Mouse (Mus musculus) testis, adult 2 months (tissue): ENCODE measurements around the gene Plxna4.

Experiments used
- CTCF ChIP-seq: fragments of 200-500 bp; IDR thresholded peaks from 2 replicates; pipeline ENCODE4 v1.5.1; 2012; ENCODE audit warnings: low read depth, mild to moderate bottlenecking, inconsistent platforms, low read length, moderate library complexity; ENCODE audit not compliant: control insufficient read depth, insufficient read depth, insufficient replicate concordance
- POLR2A ChIP-seq: fragments of 200-500 bp; IDR thresholded peaks from 2 replicates; pipeline ENCODE4 v1.6.1; 2012; ENCODE audit warnings: low read depth, mild to moderate bottlenecking, inconsistent platforms, low read length, moderate library complexity; ENCODE audit not compliant: control insufficient read depth

- TF ChIP-seq CTCF (no peak), POLR2A (no peak)
These were observed 138.6 kb downstream of the Plxna4 start for GRCm38 (mm10) chr6:32449237-32449963.
